Mouse (Mus musculus): ENCODE measurements around the gene Pex14.

DNA sequence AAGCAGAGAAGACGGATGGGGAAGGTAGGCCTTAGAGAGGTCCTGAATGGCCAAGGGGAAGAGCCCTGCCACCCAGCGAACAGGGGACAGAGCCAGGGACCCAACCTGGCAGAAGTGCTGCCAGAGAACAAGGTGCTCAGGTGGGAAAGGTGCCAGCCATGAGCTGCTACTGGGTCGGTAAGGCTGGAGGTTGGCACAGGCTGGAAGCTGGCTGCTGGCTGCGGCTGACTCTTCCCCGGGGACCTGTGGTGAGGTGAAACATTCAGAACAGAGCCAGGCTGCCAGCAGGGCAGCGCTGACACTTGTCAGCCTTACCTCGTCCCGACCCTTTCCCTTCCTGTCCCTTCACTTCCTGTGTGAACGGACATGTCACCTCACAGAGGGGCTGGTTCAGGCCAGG, 171.4 kb downstream of the Pex14 start:
- TF ChIP-seq CTCF (IDR thresholded peaks at IDR 0.05): no peak
- no peak for TF ChIP-seq POLR2A (IDR thresholded peaks at IDR 0.05; ENCODE audit: insufficient read depth, low read depth, low read length)
- 0 out of 2 replicates have a peak, but pooled peaks have one; percentile 35 for TF ChIP-seq EP300 (IDR thresholded peaks at IDR 0.05; ENCODE audit: insufficient read depth, low read depth, low read length)

Data from heart, adult 2 months (tissue).